Mouse (Mus musculus) R1 (cell line): ENCODE measurements around the gene Ulk1.
"Not testable (repeated sequence)": the region's sequence is repeated elsewhere in the genome, so short reads cannot be mapped to it uniquely, and the experiment has no call there.

Experiments used
- DNase-seq: peaks from one replicate; pipeline ENCODE4 v3.0.0-alpha.2; 2018; ENCODE audit warnings: low read depth, low spot score

Ulk1 gene

DNA sequence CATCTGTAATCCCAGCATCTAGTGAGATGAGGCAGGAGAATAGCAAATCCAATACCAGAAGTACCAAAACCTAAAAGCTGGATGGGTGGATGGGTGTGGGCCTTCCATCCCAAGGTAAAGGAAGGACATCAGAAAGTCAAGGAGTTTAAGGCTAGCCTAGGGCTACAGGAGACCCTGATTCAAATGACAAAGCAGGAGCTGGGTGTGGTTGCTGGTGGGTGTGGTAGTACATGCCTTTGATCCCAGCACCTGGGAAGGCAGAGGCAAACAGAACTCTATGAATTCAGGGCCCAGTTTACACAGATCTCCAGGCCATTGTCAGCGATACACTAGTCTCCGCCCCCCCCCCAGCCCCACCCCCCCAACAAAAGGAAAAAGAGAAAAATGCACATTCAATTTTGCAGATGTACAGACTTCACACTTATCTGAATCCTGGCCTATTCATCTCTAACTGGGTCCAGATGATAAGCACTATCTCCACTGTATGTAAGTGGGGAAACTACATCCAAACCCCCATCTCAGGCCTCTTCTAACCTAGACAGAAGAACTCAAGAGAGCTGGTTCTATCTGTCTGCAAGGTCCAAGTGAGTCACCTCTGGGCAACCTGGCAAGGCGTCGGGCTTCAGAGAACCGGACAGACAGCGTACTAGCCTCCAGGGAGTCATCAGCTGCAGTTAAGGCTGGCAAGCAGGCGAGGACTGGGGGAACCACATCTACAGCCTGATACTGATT lies 5.7 kb downstream of the Ulk1 start:
- peak; percentile 98 for DNase-seq

DNA sequence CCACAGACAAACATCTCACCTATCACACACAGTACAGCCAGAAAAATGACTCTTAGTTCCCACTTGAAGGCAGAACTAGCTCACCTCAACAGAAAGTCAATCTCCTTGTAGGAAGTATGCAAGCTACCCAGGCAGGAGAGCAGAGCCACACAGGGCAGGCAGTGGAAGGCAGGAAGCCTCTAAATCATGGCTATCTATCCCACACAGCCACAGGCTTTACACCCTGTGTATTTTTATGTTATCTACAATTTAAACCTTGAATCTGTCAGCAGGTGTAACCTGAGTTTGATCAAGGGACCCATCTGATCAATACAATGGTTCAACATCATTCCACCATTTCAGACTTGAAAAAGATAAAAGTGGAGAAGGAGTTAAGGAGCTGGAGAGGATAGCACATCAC lies 7.1 kb downstream of the Ulk1 start:
- no peak for DNase-seq

DNA sequence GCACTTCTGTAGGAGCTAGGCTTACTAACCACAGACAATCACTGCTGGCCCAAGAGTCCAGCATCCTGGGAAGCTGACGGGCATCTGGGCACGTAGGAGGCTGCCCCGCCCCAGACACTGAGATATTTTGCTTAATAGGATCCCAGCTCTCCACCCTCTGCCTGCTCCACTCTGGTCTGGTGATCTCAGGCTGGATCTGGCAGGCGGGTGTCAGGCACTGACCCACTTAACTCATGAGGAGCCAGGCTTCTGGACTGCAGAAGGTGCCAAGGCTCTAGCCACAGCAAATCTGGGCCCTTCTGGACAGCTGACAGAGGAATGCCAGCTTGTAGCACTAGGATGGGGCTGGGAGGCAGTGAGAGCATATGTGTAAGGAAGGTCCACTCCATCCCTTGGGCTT lies 7.7 kb downstream of the Ulk1 start:
- no peak for DNase-seq

DNA sequence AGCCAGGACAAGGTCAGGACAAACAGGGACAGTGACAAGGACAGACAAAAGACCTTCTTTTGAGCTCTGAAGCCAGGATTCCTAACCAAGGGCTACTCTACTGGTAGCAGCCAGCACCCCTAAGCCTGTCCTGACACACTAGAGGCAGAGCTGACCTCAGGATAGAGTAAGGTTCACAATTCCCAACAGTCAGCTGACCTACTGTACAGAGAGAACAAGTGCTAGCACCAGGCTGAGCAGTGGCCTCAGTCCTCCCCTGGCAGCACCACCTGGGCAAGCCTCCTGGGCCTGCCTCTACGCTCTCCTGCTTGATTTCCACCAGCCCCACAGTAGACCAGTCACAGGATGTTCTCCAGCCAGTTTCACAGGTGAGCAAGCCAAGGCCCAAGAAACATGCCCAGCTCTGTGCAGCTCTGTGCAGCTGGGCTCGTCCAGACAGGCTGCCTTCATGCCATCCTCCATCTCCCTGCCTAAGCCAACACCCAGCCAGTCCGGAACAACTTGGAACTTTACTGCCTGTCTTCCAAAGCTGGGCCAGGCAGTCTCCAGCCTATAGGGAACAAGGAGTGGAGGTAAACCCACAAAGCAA lies 8.8 kb downstream of the Ulk1 start:
- no peak for DNase-seq

DNA sequence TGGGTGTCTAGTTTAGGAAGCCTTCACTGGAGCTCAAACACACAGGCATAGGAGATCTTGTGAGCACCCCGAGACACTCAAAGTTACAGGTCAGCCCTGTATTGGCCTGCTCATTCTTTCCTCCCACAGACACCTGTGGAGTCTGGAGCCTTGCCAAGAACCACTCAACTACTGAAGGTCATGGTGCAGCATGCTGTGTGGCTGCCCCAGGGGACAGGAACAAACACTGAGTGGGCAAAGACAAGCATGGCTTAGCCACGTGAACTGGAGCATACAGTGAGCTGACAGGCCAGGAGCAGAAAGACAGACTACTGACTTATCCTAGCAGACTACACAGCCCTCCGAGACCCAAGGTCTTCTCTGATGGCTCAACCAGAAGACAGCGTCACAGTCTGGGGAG lies 12.2 kb downstream of the Ulk1 start:
- DNase-seq: peak; percentile 73

DNA sequence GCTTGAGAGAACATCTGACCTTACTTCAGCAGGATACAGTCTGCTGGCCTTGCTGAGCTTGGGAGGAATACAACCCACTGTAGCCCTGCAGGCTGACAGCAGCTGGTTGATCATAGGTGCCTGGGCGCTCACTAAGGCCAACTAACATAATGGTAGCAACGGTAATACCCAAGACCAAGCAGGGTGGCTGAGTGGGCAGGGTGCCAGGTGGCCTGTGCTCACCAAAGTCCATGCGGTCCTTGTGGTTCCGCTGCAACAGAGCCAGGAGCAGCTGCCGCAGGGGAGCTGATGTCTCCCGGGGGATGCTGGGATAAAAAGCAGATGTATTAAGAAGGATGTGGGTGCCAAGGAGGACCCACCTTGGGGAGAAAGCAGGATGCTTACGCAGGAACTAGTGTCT lies 15.5 kb downstream of the Ulk1 start:
- no peak for DNase-seq

DNA sequence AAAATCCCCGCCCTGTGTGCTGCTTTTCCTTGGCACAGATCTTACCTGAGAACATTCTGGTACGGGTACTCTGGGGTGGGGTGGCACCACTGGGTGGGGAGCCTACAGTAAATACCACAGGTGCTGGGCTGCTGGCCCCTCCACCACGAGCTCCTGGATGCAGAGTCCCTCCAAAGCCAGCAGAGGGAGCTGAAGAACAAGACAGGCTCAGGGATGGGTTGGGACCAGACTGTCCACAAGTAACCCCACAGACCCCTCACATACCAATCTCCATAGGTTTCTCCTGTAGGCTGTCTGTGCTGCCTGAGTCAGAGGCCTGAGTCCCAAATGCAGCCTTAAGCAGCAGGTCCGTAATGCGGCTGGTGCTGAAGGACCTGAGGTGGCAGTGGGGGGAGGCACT lies 21.2 kb downstream of the Ulk1 start:
- peak; percentile 79 for DNase-seq

DNA sequence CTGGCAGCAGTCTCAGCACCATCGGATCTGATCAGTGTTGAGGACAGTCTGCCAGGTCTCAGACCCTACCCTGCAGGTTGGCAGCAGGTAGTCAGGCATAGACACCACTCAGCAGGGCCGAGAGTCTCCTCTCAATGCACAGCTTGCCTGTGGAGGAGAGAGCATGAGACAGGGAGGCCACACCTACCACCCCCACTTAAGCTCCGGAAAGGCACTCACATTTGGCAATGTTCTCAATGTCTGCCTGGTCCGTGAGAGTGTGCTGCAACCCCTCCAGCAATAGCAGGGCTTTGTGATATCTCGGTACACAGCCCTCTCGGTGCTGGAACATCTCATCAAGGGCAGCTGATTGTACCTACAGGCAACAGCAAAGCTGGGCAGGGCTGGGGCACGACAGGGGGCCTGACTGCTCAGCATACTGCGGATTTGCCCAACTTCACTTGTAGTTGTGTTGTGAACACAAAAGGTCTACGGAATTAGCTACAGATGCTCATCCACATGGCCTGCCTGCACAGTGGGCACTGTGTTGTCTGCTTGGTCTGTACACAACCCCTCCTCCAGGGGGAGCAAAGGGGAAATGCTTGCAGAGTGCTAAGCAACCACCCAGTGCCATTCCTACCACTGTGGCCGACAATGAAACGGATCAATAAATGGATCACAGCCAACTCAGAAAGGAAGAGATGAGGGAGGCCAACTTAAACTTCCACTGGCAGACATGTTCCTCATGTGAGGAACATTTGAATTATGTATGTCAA lies 23.6 kb downstream of the Ulk1 start:
- peak; percentile 67 for DNase-seq

DNA sequence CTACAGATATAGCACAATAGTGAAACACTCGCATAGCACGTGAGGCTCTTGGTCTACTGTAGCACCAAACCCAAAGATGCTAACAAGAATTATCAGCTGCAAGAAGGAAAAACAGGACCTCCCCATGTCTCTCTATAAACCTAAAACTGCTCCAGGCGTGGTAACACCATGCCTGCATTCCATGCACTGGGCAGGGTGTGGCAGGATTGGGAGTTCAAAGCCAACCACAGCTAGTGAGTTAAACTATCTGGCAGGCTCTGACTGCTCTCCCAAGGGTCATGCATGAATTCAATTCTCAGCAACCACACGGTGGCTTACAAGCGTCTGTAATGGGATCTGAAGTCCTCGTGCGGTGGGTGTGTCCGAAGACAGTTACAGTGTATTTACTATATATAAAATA lies 26.7 kb downstream of the Ulk1 start:
- DNase-seq: peak; percentile 36

DNA sequence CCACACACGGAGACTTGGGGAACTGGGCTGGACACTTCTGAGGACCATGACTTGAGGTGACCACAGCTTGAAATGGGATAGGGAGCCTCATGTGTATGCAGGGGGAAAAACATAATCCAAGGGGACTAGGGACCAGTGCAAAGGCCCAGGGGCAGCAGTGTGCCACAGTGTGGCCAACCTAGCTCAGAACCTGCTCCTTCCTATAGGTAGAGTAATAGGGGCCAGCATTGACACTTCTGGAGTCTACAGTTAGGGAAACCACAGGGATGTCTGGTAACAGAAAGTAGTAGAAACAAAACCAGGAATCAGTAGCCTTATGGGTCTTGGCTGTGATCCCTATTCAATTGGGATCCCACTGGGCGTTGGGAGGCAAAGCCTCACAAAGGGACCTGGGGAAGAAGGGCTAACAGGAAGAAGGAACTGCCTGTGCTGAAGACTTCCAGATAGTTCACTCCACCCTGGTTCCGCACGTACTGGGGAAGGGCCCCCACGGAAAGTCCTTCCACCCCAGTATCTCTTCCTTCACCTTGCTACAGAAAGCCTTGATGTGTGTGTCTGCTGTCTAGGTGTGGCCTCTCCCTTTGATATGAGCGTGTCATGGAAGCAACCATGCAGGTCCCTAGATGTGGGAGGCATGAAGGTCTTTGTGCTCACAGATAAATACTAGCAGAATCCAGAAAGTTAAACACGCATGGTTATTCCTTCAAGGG lies 28.2 kb downstream of the Ulk1 start:
- DNase-seq: no peak

DNA sequence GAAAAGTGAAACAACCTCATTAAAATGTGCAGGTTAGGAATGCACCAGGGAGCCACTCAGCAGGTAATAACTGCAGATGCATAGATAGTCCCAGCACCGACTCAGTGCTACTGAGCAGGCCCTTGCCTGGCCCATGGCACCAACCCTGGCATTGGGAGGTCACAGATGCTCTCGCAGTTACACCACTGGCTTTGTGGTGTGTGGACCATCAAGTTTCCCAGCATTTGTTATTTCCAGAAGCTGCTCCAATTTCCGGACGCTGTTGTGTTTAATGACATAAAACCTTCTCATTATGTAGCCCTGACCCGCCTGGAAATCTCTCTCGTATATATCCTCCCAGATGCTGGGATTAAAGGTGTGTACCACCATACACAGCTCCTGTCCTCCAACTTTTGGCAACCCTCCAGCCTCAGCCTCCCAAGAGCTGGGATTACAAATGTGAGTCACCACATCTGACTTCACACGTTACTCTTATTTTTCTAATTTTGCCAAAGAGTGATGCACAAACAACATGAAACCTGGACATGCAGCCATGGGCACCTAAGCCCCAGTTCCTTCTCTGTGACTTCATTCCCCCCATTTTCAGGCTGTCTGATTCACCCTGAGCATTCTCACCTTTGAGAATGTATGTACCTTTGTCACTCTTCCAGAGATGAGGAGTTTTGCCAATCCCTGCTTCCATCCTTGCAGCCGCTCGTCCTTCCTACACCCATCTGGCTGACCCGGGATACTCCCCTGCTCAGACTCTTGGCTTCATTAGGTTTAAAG lies 29.0 kb downstream of the Ulk1 start:
- DNase-seq: no peak

DNA sequence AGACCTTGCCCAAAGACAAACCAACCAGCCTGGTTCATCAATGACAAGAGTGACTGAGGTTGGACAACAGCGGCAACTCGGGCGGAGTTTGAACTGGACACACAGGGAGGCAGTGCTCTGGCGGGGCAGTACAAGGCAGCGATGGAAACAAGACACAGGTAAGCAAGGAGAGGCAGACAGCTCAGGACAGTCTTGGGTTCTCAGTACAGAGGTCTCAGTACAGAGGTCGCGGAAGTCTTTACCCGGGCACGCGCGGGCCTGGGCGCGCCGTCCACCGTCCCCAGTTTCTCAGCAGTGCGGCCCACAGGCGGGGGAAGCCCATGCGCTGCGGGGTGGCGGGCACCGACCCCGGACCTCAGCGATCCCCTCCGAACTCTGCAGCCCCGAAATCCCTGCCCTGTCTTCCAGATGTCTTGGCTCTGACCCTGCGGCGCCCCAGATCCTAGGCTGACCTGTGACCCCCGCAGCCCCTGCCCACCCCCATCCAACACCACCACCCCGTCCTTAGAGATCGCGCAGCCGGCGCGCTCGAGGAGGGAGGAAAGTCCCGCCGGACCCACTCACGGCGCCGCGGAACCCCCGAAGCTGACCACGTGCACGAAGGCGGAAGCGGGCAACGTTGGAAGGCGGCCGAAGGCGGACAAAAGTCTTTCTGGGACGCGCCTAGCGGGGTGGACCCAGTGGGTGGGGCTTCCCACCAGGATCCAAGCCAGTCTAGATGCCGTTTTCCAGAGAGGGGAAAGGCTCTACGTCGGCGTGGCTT lies 29.7 kb downstream of the Ulk1 start, which contains the start of gene Pus1:
TSS of gene Pus1 (minus strand) at position 662 of the 763 bp plus-strand sequence.
- DNase-seq: peak; percentile 89

DNA sequence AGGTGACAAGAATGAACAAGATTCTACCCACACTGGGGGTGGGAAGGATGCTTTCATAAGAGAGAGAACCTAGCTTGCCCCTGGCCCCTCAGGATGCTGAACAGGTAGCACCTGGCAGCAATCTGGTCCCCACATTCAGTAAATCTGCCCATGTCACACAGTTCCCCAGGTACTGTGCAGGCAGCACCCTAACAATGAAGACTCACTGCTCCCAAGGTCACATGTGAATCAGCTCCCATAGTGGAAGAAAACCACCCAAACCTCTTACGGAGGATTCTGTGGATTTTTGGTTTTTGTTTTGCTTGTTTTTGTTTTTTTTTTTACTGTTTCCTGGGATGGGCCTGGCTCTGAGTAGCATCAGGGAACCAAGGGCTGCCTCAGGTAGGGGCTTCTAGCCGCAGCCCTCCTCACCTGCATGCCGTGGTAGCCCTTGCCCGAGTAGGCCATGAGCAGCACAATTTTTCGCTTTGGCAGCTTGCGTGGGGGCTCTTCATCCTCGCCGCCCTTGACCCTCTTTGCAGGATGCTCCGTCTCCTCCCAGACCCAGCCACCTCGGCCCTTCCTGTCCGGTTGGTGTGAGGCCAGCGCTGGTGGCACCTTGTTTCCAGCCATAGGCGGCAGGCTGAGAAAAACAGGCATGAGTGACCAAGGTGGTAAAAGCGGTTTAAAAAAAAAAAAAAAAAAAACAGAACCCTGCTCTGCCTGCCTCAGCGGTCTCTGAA lies 30.5 kb downstream of the Ulk1 start:
- DNase-seq: no peak

DNA sequence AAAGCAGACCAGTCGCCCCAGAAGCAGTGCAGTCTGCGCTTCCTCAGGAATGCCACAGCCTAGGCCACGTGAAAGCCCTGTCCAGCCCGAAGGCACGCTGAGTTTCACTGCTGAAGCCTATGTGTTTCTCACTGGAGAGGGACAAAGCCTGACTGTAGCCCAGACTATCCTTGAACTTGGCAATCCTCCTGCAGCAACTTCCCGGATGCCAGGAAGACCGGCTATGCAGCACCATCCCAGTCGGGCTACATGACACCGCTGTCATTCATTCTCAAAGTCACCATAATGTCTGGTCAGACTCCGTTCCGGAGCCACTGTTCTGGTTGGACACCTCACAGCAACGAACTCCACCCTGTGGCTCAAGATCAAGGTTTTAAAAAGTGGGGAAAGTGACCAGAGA lies 31.6 kb downstream of the Ulk1 start:
- DNase-seq: no peak

DNA sequence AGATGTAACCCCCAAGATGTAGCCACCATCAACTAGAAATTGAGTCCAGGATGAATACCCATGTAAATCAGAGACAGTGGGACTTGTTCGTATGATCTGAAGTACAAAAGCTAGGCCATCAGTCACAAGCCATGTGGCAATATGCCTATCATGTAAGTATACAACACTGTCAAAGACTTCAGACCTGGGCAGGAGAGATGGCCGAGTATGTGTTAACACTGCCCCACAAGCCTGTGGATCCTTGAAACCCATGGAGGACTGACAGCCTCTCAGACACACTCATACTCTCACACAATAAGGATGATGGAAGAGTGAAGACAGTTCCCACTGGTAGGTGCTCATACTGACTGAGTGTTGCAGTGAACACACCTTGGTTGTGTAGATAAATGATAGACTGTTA lies 33.8 kb downstream of the Ulk1 start:
- no peak for DNase-seq

DNA sequence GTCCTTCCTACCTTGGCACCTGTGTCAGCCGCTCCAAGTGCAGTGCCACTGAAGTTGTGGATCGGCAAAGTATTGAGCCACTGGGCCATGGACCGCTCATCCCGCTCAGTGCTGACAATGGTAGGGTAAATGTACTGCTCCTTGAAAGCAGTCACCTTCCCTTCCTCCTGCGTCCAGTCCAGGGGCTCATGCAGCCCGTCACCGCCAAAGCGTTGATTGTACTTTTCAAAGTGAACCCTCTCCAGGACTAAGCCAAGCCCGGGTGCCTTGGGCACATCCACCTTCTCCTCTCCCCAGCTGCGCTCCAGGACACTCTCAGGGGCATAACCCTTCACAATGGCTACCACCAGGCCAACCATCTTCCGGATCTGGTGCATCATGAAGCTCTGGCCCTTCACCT lies 35.4 kb downstream of the Ulk1 start:
- DNase-seq: no peak

DNA sequence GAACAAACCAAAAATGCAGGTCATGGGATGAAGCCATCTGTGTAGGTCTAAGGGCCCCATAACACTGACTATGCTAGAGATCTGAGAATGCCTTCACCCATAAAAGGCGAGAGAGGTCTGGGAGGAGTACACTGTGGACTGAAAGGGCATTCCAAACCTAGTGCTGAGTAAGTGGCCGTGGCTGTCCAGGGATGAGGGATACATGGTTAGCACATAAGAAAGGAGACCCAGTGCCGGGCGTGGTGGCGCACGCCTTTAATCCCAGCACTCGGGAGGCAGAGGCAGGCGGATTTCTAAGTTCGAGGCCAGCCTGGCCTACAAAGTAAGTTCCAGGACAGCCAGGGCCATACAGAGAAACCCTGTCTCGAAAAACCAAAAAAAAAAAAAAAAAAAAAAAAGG lies 37.0 kb downstream of the Ulk1 start:
- not testable (repeated sequence) for DNase-seq

DNA sequence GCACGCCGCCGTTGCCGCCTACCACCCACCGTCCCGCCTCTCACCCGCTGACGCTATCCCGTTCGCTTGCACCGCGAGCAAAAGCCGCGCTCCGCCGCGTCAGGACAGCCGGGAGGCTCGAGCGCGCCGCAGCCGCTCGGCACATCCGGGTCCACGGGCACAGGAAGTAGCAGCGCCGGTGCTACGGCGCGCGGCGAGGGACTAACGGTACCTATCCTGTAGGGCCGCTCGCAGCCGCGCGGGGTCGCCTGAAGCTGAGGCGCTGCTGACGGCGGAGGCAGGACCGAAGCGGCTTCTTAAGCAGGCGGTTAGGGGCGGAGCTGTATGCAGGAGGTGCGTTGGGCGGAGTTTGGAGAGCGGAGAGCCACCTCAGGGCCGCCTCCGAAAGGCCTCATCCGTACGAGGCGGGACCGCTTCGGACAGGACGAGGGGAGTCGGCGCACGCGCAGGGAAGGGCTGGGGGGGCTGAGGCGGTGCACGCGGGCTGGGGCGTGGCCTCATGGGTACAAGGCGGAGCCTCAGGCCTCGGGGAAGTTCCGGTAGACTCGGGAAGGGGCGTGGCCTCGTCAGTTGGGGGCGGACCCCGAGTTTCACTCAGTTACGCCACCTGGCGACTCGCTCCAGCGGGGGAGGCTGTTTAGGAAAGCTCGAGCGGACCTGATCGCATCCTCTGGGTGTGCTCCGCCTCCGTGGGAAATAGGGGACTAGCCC lies 39.3 kb downstream of the Ulk1 start, which contains the start of gene Ep400:
TSS of gene Ep400 (minus strand) at position 270 of the 711 bp plus-strand sequence.
- peak; percentile 99 for DNase-seq

DNA sequence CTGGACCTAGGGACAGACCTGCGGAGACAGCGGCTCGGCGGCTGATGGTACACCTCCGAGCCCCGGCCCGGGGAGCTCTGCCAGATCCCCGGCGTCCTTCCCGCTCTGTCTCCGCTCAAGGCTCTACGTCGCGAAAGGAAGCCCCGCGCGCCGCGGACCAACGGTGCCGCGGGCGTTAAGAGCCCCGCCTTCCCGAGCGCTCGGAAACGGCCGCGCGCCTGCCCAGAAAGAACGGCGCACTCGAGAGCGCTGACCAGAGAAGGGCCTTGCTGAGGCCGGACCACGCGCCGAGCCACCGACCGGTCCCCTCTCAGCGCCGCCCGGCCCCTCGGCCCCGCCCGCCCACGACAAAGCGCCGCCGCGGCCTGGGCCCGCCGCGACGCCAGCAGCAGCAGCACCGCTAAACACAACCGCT lies 39.9 kb downstream of the Ulk1 start:
- DNase-seq: peak; percentile 59
